Mouse (Mus musculus) stomach, postnatal 0 days (tissue): ENCODE data around the gene Map4k5. TPM values are rescaled to one million over a fixed set of nuclear protein-coding genes. Genes with fewer than 3 reads are reported as not detected.

Source experiments
- ATAC-seq: fragments of 200-750 bp; cut with Nextera tagmentation; 2 replicates; pipeline ENCODE4 v1.8.0; 2017; ENCODE audit not compliant: low FRiP score, low TSS enrichment
- DNase-seq: peaks from one replicate; pipeline ENCODE4 v3.0.0-alpha.2; 2016; ENCODE audit warnings: low spot score
- H3K27ac ChIP-seq: fragments of 300-500 bp; sonication (generic); replicated peaks from 2 replicates; pipeline ENCODE4 v1.5.1; 2014; ENCODE audit warnings: mild to moderate bottlenecking, control low read depth
- H3K27me3 ChIP-seq: fragments of 300-500 bp; sonication (generic); 2 replicates; pipeline ENCODE4 v1.6.1; 2014; ENCODE audit warnings: low read length; ENCODE audit not compliant: control insufficient read depth, insufficient read depth
- H3K36me3 ChIP-seq: fragments of 300-500 bp; sonication (generic); 2 replicates; pipeline ENCODE4 v1.6.1; 2014; ENCODE audit warnings: low read length, mixed read lengths; ENCODE audit not compliant: control insufficient read depth, insufficient read depth
- H3K4me1 ChIP-seq: fragments of 300-500 bp; sonication (generic); replicated peaks from 2 replicates; pipeline ENCODE4 v1.6.1; 2014; ENCODE audit warnings: antibody characterized with exemption; ENCODE audit not compliant: control insufficient read depth, insufficient read depth
- H3K4me2 ChIP-seq: fragments of 300-500 bp; sonication (generic); replicated peaks from 2 replicates; pipeline ENCODE4 v1.6.1; 2014; ENCODE audit warnings: low read depth, mild to moderate bottlenecking, control low read depth, moderate library complexity
- H3K4me3 ChIP-seq: fragments of 300-500 bp; sonication (generic); 2 replicates; pipeline ENCODE4 v1.5.1; 2014; ENCODE audit warnings: low read depth, low read length, control low read depth
- H3K9ac ChIP-seq: fragments of 300-500 bp; sonication (generic); 2 replicates; pipeline ENCODE4 v1.6.1; 2014; ENCODE audit warnings: mild to moderate bottlenecking, low read length, control low read depth, mixed read lengths
- H3K9me3 ChIP-seq: fragments of 300-500 bp; sonication (generic); 2 replicates; pipeline ENCODE4 v1.6.1; 2016; ENCODE audit warnings: low read length; ENCODE audit not compliant: control insufficient read depth
- CTCF ChIP-seq: IDR thresholded peaks from 2 replicates; pipeline ENCODE4 v1.5.1; 2016; ENCODE audit warnings: antibody characterized with exemption, low read depth, mild to moderate bottlenecking, moderate library complexity
- EP300 ChIP-seq: optimal IDR thresholded peaks from 2 replicates; pipeline ENCODE3; 2016; ENCODE audit warnings: antibody characterized with exemption
- WGBS: fragments of 180-500 bp; shearing (Covaris S2); extraction: QIAGEN DNeasy Blood & Tissue Kit; methylation state at CpG from one replicate; pipeline ENCODE4 v1.1.7; 2014; 5-methylcytosine and 5-hydroxymethylcytosine counted together
- polyA plus RNA-seq: library from polyadenylated mRNA; unstranded; fragments of >200 nt; fragmentation: Nextera tagmentation; extraction: Ambion mirVana; gene quantifications from 2 replicates; pipeline ENCODE4 v1.2.1, GENCODE M21; 2015

The Map4k5 gene
- polyA plus RNA-seq, 1 experiment from 2014 or later, result 12.4 TPM

GRCm38 (mm10) chr12:69761603-69762002, 131.4 kb downstream of the Map4k5 start:
- WGBS, result 70% methylated on average over 2 of the region's 2 CpGs
- TF ChIP-seq CTCF (no peak), EP300 (no peak)
- DNase-seq (no peak), ATAC-seq (no peak)
- no peaks in the 10 kb centered on the region for H3K27me3 ChIP-seq
- no peaks in the 10 kb centered on the region for H3K36me3 ChIP-seq
- H3K4me2 ChIP-seq, result no peak overlapping the region
- no peak overlapping the region for H3K9ac ChIP-seq
- no peak overlapping the region for H3K27ac ChIP-seq
- H3K4me3 ChIP-seq, result no peak overlapping the region
- H3K9me3 ChIP-seq, result no peaks in the 10 kb centered on the region
- H3K4me1 ChIP-seq, result no peaks in the 10 kb centered on the region

DNA sequence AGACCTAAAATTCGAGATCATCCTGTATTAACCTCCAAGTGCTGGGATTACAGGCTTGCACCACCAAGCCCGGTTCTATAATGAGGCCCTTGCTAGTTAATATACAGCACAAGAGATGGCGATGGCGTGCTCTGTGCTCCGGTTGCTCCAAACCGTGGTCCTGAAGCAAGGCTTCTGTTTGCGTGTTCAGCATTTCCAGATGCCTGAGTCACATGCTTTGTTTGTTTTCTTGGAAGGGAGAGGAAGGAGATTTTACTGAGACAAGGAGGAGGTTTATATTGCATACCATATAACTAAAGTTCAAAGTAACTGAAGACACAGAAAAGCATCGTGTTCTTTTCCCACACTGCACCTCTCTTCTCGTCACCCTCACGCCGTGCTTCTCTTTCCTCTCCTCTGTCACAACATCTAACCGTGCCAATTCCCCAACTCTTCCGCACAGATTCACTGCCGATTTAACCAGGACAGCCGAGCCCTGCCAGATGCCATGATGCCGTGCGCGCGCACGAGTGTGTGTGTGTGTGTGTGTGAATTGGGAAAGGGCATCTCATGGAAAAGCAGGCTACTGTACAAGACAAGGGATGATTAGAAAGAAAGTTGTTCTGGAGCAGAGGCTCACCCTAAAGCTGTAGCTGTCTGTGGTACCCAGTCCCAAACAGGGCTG, 132.1 kb downstream of the Map4k5 start:
- H3K27me3 ChIP-seq, result no peaks in the 10 kb centered on the region
- no peak overlapping the region for H3K9ac ChIP-seq
- no peaks in the 10 kb centered on the region for H3K4me1 ChIP-seq
- no peak overlapping the region for H3K4me3 ChIP-seq
- ATAC-seq, result no peak
- H3K36me3 ChIP-seq, result no peaks in the 10 kb centered on the region
- TF ChIP-seq CTCF (no peak), EP300 (no peak)
- DNase-seq, result no peak
- 78% methylated on average over 20 of the region's 20 CpGs for WGBS
- H3K27ac ChIP-seq, result no peak overlapping the region
- no peaks in the 10 kb centered on the region for H3K9me3 ChIP-seq
- H3K4me2 ChIP-seq, result no peak overlapping the region

DNA sequence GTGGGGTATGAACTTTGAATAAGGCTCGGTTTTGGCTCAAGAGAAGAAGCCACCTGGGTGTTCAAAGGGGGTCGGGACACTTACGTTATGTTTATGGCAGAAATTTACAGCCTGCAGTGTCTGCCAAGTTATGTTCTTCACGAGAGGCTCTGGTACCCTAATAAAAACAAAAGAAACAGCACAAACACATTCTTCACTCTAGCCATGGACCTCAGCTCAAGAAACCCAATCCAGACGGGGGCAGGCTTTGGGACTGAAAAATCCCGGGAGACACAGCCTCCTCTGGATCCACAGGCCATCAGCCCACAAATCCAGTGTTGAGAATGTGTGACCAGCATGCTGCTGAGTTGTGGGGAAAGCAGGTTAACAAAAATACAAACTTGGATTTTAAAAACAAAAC, 133.0 kb downstream of the Map4k5 start:
- Histone ChIP-seq H3K27ac (no peak overlapping the region), H3K4me2 (no peak overlapping the region), H3K36me3 (no peaks in the 10 kb centered on the region), H3K9me3 (no peaks in the 10 kb centered on the region), H3K9ac (no peak overlapping the region), H3K27me3 (no peaks in the 10 kb centered on the region), H3K4me1 (no peaks in the 10 kb centered on the region), H3K4me3 (no peak overlapping the region)
- TF ChIP-seq EP300 (no peak), CTCF (no peak; the same call in 1 of the 2 replicates)
- WGBS, result 54% methylated on average over 6 of the region's 6 CpGs
- DNase-seq, result no peak
- no peak for ATAC-seq

DNA sequence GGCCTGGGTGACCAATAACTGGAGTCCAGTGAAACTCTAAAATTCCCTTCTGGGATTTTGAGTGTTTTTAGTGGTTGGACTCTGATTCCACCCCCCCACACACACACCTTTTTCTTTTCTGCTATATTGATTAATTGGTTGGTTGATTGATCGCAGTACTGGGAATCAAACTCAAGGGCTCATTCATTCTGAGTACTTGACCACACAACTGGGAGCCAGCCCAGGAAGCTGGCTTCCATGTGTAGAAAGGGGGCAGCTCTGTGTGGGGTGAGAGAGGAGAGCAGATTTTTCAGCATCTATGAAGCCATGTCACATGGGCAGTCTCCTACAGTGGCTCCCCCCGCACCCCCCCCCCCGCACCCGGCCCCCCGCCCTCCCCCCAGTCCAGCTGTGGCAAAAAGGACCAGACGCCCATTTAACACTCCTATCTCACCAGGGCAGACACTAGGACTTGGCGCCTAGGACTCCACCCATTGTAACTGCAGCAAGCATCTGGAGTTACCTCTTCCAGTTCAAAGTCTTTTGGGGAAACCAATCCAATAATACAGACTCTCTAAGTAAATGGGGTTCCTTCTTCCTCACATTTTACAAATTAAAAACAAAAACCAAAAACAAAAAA, 133.6 kb downstream of the Map4k5 start:
- no peaks in the 10 kb centered on the region for H3K36me3 ChIP-seq
- H3K4me1 ChIP-seq, result no peaks in the 10 kb centered on the region
- TF ChIP-seq EP300 (no peak), CTCF (no peak)
- 30% methylated on average over 7 of the region's 7 CpGs for WGBS
- no peak for ATAC-seq
- no peak for DNase-seq
- H3K9ac ChIP-seq, result 0 out of 2 replicates have a peak overlapping the region, but pooled peaks have one; percentile 8
- no peaks in the 10 kb centered on the region for H3K27me3 ChIP-seq
- H3K4me2 ChIP-seq, result no peak overlapping the region; the same call in 1 of the 2 replicates
- H3K4me3 ChIP-seq, result no peak overlapping the region
- no peaks in the 10 kb centered on the region for H3K9me3 ChIP-seq
- peak overlapping the region; percentile 69; the same call in 1 of the 2 replicates for H3K27ac ChIP-seq

GRCm38 (mm10) chr12:69758221-69759185, 134.5 kb downstream of the Map4k5 start:
- ATAC-seq, result peak; percentile 62; the same call in 1 of the 2 replicates
- Histone ChIP-seq H3K9ac (peak overlapping the region; percentile 54; the same call in 1 of the 2 replicates), H3K4me3 (peak overlapping the region; percentile 27), H3K36me3 (no peaks in the 10 kb centered on the region), H3K4me2 (peak overlapping the region; percentile 59), H3K27ac (peak overlapping the region; percentile 78), H3K9me3 (no peaks in the 10 kb centered on the region), H3K4me1 (no peaks in the 10 kb centered on the region), H3K27me3 (no peaks in the 10 kb centered on the region)
- WGBS, result 6% methylated on average over 19 of the region's 22 CpGs
- peak; percentile 38 for DNase-seq
- no peak for TF ChIP-seq CTCF
- no peak for TF ChIP-seq EP300
